Mouse (Mus musculus): ENCODE results near the gene Lmbr1l.
"Not testable (repeated sequence)": the region's sequence is repeated elsewhere in the genome, so short reads cannot be mapped to it uniquely, and the experiment has no call there.

The Lmbr1l gene

DNA sequence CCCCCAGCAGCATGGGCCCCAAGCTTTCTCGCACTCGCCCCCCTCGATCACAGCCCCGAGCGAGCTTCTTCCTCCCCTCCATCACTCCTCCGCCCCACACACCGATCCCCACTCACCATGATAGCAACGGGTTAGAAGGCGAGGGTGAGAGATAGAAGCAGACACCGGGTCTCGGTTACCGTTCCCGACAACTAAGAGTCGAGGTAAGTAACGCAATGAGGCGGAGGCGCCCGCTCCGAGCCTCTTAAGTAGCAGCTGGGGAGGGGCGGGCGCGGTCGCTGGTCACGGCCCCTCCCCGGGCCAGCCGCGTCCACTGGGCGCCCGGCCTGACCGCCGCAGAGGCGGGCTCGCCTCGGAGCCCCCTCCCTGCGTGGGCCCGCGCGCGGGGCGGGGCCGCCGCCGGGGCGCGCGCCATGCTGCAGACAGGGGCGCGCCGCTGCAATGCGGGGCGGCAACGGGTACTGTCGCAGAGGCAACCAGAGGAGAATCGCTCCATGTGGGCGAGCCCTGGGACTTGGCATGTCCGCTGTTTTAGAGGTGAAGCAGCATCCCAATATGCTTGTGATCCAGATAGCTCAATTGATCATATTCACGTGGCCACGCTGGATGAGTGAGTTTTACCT is 16.3 kb upstream of the Lmbr1l start, which contains the start of gene Tuba1b:
Gene Tuba1b (minus strand): TSS at position 349 of the 623 bp plus-strand sequence.
- DNase-seq = peak; percentile 96

DNA sequence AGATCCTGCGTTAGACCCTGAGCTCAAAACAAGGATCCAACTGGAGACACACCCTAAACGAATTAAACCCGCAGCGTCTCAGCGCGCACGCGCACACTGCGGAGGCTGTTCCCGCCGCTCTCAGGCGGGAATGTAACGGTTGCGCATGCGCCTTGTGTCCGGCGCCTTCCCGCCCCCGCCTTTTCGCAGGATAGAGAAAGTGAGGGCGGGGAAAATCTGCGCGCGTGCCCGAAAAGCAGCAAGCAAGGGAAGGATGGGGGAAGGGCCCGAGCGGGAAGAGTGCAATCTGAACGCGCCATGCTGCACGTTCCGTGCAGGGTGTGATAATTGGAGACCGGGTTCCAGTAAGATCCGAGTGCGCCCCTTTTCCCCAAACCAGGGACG is 15.8 kb upstream of the Lmbr1l start:
- DNase-seq = peak; percentile 99

- not testable (repeated sequence) for DNase-seq
Measured at GRCm38 (mm10) chr15:98933004-98933671, 15.1 kb upstream of the Lmbr1l start.

GRCm38 (mm10) chr15:98930998-98931397 is 13.0 kb upstream of the Lmbr1l start:
- no peak for DNase-seq

GRCm38 (mm10) chr15:98930017-98930734 is 12.1 kb upstream of the Lmbr1l start:
- DNase-seq = no peak

DNA sequence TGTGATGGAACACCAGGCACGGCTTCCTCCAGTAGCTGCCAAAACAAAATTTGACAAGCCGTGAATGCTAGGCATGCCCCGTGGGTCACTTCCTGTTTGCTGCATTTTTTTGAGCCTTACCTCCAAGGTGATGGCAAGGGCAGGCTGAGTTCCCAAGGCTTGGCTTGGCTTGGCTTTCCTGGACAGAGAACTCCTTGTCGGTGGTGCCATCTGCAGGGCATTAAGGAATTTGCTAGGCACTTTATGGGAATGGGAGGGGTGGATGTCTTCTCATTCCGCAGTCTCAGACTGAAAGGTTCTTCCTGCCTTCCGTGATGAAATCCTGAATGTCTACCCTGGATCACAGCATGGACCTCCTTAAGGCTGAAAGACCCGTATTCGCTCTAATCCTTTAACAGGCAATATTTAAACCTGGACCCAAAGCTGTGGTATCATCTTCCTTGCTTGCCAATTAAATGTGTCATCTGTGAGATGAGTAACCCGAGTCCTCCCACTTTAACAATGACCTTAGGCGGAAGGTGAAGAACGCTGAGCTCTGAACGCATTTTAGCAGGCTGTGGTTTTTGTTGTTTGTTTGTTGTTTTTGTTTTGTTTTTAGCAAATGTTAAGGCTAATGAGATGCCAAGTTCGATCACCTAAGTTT is 10.7 kb upstream of the Lmbr1l start:
- DNase-seq = peak; percentile 87

- no peak for DNase-seq
Measured at GRCm38 (mm10) chr15:98927566-98927965, 9.5 kb upstream of the Lmbr1l start.

DNA sequence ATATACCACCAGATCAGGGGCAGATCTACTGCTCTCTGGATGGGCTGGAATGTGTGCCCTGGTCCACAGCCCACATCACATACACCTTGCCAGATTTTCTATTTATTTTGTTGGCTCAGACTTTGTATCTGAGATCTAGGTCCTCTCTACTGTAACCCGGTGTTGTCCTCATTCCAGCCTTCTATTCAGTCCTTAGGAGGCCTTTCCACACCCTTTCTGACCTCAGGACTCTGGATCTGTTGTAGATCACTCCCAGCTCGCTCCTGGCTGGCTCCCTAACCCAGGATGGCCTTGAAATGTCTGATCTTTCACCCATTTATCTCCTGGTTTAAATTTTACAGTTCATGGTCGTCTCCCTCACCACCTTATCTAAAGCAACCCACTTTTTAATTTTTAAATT is 6.7 kb upstream of the Lmbr1l start:
- DNase-seq = no peak

- no peak for DNase-seq
Measured at GRCm38 (mm10) chr15:98923031-98923537, 5.1 kb upstream of the Lmbr1l start.

- DNase-seq = peak; percentile 55
Measured at GRCm38 (mm10) chr15:98922581-98922980, 4.5 kb upstream of the Lmbr1l start.

GRCm38 (mm10) chr15:98921510-98921909 is 3.5 kb upstream of the Lmbr1l start:
- no peak for DNase-seq

- DNase-seq = not testable (repeated sequence)
Measured at GRCm38 (mm10) chr15:98918499-98918895, 466 bp upstream of the Lmbr1l start.

- no peak for DNase-seq
Measured at GRCm38 (mm10) chr15:98917091-98917490, 940 bp downstream of the Lmbr1l start.

GRCm38 (mm10) chr15:98916016-98916415 is 2.0 kb downstream of the Lmbr1l start:
- no peak for DNase-seq

- no peak for DNase-seq
Measured at GRCm38 (mm10) chr15:98914903-98915302, 3.1 kb downstream of the Lmbr1l start.

GRCm38 (mm10) chr15:98904692-98905091 is 13.3 kb downstream of the Lmbr1l start:
- peak; percentile 63 for DNase-seq

- DNase-seq = no peak
Measured at GRCm38 (mm10) chr15:98902600-98902999, 15.4 kb downstream of the Lmbr1l start.

GRCm38 (mm10) chr15:98901530-98901929 is 16.5 kb downstream of the Lmbr1l start:
- DNase-seq = no peak

- peak; percentile 63 for DNase-seq
Measured at GRCm38 (mm10) chr15:98897928-98898800, 19.9 kb downstream of the Lmbr1l start, which contains the start of gene Dhh. TSS of gene Dhh (minus strand) at chr15:98898540.

DNA sequence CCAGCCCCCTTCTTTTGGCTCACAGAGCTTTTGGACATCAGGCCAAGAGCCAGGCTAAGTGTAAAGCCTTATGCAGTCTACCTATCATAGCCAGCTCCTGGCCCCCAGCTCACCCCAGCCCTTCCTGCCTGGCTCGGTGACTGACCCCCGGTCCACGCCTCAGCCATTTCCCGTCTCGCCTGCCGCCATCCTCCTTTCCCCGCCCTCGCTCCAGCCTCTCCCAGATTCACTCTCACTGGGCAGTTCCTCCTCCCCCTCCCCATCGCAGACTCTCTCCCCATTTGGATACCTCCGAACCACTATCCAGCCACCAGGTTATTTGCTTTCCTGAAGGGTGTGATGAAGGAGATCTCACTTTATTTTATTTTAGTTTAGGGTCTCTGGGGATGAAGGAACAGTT is 20.5 kb downstream of the Lmbr1l start:
- peak; percentile 72 for DNase-seq

GRCm38 (mm10) chr15:98895635-98896589 is 22.1 kb downstream of the Lmbr1l start:
- peak; percentile 68 for DNase-seq
